Mouse (Mus musculus): ENCODE results near the gene Ccdc149. TPM values are rescaled to one million over a fixed set of nuclear protein-coding genes. Genes with fewer than 3 reads are reported as not detected.

Ccdc149 gene
- polyA plus RNA-seq, 2 experiments from 2014 or later: not detected

GRCm38 (mm10) chr5:52438946-52439345 lies 32.4 kb downstream of the Ccdc149 start:
- ATAC-seq: no peak

- no peak for ATAC-seq
These were observed 35.8 kb downstream of the Ccdc149 start for GRCm38 (mm10) chr5:52435533-52435932.

- no peak for ATAC-seq
These were observed 40.0 kb downstream of the Ccdc149 start for GRCm38 (mm10) chr5:52431276-52431844.

DNA sequence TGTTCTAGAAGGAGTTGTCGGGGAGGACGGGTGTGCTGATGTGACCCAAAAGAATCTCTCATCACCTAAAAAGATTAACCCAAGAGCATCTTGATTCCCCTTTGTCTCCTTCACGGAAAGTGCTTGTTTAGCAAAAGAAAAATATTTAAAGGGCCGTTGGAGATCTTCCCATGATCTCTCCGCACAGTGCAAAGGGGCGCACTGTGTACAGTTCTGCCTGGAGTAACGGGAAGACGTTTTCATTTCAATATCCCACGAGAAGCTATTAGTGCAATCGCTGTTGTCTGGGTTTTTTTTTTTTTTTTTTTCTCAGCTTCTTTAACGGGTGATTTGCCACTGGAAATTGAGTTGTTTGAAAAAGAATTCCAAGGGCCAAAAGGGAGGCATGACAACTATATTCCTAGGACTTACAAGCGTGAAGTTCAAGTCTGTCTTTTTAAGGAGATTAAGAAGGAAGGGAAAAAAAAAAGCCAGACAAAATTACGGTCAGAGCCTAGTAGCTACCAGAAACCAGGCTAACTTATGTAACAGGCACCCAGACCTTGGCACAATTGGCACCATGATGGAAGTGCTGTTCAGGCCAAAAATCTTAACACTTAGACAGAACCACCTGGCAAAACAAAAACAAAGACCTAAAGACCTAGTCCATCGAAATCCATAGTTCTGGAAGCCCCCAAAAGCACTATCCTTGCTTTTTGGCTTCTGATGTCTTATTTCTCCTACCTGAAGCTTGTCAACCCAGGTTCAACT lies 41.4 kb downstream of the Ccdc149 start:
- no peak for ATAC-seq

GRCm38 (mm10) chr5:52428613-52429012 lies 42.7 kb downstream of the Ccdc149 start:
- no peak for ATAC-seq

- ATAC-seq: no peak
These were observed 45.5 kb downstream of the Ccdc149 start for GRCm38 (mm10) chr5:52425819-52426218.

GRCm38 (mm10) chr5:52423893-52424292 lies 47.4 kb downstream of the Ccdc149 start:
- no peak for ATAC-seq

DNA sequence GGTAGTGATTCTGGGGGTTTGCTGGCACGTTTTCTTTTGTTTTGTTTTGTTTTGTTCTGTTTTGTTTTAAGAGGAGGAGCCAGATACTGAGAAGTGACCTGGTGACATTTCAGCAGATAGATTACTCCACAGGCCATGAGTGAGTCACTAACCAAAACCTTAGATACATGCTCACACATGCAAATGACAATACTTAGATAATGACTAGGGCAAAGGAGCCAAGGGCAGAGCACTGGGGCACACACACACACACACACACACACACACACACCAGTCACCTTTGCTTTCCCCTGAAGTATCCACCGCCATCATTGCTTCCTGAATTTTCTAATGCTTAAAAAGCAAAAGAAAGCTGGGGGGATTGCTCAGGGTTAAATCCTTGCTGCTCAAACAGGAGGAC lies 54.8 kb downstream of the Ccdc149 start:
- no peak for ATAC-seq

- ATAC-seq: no peak
These were observed 55.4 kb downstream of the Ccdc149 start for GRCm38 (mm10) chr5:52415917-52416316.

- ATAC-seq: no peak
These were observed 56.1 kb downstream of the Ccdc149 start for GRCm38 (mm10) chr5:52415193-52415592.

- ATAC-seq: no peak
These were observed 59.8 kb downstream of the Ccdc149 start for GRCm38 (mm10) chr5:52411567-52411966.

DNA sequence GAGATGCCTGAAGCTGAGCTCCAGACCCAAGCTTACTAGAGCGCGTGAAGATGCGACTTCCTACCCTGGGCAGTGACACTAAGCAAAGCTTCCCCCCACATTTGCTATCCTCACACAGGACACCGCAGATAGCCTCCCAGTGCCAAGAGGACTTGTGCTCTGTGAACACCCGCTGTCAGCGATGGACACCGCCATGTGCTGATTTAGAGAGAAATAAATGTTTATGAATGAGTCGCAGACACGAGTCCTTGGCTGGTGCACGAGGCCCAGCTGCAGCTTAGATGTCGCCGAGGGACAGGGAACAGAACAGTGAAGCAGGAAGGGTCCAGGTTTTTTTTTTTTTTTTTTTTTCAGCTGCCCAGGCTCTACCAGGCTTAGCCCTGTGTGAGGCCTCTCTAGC lies 61.1 kb downstream of the Ccdc149 start:
- no peak for ATAC-seq

DNA sequence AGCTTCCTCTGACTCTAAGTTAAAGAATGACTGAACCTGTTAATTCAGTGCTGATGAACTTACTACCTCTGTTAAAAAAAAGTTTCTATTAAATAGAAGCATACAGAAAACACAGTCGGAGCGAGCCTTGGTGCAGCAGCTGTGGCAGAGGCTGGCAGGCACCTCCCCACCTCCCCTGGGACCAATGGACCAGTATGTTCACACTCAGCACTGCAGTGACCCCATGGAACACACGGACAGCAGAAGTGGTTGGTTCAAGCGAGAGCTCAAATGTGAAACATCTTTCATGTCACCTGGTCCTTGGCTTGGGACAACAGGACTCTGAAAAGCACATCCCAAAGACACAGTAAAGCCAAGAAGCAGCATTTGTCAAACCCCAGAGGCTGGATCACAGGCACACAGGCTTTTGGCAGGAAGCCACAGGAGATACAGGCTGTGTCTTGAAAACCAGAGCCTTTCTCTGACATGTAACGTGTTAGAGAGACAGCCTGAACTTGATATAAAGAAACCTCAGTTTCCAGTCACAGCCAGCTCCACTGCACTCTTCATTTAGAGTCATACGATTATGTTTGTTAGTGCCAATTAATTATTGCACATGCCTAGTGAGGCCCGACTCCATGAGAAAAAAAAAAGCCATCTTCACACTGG lies 62.5 kb downstream of the Ccdc149 start:
- ATAC-seq: no peak

GRCm38 (mm10) chr5:52404373-52404772 lies 66.9 kb downstream of the Ccdc149 start:
- no peak for ATAC-seq

DNA sequence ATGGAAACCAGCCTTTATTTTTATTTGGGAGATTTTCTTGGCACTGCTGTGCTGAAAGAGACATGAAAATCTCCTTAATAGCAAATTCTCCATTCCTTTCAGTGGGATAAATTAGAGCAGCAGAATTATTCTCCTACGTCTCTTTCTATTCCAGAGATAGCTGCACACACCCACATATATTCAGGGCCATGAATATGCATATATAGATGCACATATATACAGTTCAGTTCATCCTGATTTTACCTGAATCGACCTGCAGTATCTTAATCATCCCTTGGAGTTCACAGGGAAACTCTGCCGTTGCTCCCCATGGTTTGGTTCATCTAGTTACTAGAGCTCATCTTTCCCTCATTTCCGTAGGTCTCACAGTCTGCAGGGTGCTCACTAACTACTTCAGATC lies 77.6 kb downstream of the Ccdc149 start:
- ATAC-seq: no peak

GRCm38 (mm10) chr5:52391471-52391870 lies 79.8 kb downstream of the Ccdc149 start:
- no peak for ATAC-seq

DNA sequence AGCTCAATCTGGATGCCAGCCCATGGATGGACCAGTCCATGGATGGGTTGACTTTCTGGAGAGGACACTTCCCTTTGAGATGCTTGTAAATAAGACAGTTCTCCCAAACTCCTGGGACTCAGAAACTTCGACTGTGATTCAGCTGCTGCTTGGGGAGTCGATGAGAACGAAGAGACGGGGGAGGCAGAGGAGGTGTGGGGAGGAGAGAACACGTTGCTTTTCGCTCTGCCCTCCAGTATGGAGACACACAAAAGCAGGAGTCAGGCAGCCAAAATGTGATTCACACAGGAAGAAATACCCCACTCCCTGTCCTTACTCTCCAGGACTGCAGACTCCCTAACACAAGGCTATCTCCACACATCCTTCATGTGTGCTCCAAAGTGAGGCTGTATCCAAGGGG lies 80.9 kb downstream of the Ccdc149 start:
- ATAC-seq: no peak

GRCm38 (mm10) chr5:52388092-52388749 lies 83.1 kb downstream of the Ccdc149 start:
- ATAC-seq: no peak

DNA sequence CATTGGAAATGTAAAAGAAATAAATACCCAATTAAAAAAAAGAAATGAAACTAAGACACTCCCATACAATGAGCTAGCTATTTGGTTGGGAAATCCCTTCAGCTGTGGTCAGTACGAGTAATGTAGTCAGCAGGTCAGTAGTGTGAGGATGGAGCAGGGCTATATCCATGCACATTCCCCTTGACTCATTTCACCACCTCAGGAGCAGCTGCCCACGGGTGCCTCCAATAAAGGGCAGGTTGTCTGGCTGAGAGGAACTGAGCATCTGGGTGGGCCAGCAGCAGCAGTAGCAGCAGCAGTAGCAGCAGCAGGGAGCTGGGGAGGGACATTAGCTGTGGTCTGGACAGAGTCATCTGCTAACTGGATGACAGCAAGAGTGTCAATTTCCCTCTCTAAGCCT lies 85.3 kb downstream of the Ccdc149 start:
- ATAC-seq: no peak

DNA sequence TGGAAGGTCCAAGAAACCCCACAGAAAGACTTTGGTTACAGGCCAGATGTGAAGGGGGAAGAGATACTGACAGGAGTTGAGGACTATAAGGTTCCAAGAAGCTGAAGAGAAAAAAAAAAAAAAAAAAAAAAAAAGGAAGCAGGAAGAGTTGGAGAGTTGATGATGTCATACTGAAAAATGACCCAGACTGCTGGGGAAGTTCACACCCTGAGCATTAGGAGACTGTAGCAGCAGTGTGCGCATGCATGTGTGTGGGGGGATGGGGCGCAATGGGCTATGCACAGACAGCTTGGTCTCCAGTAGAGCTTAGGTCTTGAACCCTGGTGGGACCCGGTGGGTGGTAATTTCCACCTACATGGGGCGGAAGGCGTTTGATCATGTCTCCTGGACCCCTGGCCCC lies 87.6 kb downstream of the Ccdc149 start:
- no peak for ATAC-seq

GRCm38 (mm10) chr5:52382837-52383236 lies 88.5 kb downstream of the Ccdc149 start:
- ATAC-seq: no peak

- no peak for ATAC-seq
These were observed 95.5 kb downstream of the Ccdc149 start for GRCm38 (mm10) chr5:52375847-52376246.

DNA sequence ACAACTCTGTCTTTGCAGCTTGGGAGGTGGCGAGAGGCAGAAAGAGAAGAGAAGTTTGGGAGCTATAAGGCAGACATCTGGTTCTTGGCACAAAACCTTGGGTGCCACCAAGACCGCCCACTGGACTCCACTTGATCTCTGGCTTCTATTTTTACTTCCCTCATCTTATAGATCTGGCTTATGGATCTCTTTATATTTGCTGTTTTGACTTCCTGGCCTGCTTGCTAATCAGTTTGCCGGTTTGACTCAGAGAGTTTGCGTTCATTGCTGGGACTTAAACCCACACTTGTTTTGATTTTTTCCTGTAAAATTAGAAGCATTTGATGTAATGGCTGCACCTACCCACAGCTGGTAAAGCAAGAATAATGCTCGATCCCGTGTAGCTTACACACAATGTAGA lies 100.4 kb downstream of the Ccdc149 start:
- ATAC-seq: no peak
